Mouse (Mus musculus) gastrocnemius, adult 2 months (tissue): Measurements from ENCODE around the gene Gna15. TPM values are rescaled to one million over a fixed set of nuclear protein-coding genes. Genes with fewer than 3 reads are reported as not detected.

Experiments
- DNase-seq: peaks from one replicate; pipeline ENCODE4 v3.0.0; 2022
- H3K27ac ChIP-seq: fragments of 200-600 bp; 2 replicates; pipeline ENCODE4 v1.8.1; 2022; ENCODE audit warnings: mild to moderate bottlenecking
- H3K4me3 ChIP-seq: fragments of 200-600 bp; 2 replicates; pipeline ENCODE4 v1.8.1; 2022; ENCODE audit warnings: mild to moderate bottlenecking, moderate library complexity
- CTCF ChIP-seq: fragments of 200-600 bp; IDR thresholded peaks from 2 replicates; pipeline ENCODE4 v1.8.1; 2022; ENCODE audit warnings: antibody characterized with exemption, mild to moderate bottlenecking, moderate library complexity
- intact Hi-C: fragments of 180-260 bp; cut with DNase I; formaldehyde crosslinking; loops from one replicate; pipeline ENCODE4 v1.15.1; 2025
- total RNA-seq, 2 experiments: library from RNA; stranded (reverse); gene quantifications; 2 replicates each; pipeline ENCODE4 v1.2.3; 2021

Gna15 gene
- total RNA-seq, 2 experiments from 2014 or later = 0.26 to 0.53 TPM

DNA sequence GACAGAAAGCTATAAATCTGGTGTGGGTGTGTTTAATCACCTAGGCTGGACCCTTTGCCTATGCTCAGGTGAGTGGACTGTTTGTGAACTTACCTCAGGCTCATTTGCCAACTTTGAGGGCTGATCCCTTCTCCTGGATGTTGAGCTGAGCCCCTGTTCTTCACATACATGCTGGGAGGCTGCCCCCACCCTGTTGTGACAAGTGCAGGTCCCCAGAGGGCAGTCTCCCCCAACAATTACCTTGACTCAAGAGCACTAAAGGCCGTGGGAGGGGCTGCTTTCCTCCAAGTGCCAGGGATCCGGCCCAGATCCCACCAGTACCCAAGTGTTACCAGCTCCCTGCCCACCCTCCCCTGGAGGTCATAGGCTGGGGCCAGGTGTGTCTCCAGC lies 39.0 kb downstream of the Gna15 start:
- Histone ChIP-seq H3K4me3 (no peak overlapping the region), H3K27ac (no peak overlapping the region)
- peak; percentile 16; the same call in 1 of the 2 replicates for TF ChIP-seq CTCF
- intact Hi-C loops = no loop called here
- no peak for DNase-seq

GRCm38 (mm10) chr10:81484441-81485059 lies 39.5 kb downstream of the Gna15 start:
- TF ChIP-seq CTCF = no peak
- Histone ChIP-seq H3K4me3 (no peak overlapping the region), H3K27ac (no peak overlapping the region)
- intact Hi-C loops = no loop called here
- DNase-seq = no peak

DNA sequence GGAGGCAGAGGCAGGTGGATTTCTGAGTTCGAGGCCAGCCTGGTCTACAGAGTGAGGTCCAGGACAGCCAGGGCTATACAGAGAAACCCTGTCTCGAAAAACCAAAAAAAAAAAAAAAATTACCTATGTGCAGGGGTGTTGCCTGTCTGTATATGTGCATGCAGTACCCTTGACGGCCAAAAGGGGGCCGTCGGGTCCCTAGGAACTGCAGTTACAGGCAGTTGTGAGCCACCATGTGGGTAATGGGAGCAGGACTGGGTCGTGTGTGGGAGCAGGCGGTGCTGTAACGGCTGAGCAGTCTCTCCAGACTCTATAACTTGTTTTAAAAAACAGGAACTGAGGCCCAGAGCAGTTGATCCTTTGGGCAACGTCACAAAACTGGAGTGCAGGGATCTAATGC lies 40.0 kb downstream of the Gna15 start:
- intact Hi-C loops = no loop called here
- DNase-seq = no peak
- H3K4me3 ChIP-seq = no peak overlapping the region
- H3K27ac ChIP-seq = no peak overlapping the region
- TF ChIP-seq CTCF = peak; percentile 49

DNA sequence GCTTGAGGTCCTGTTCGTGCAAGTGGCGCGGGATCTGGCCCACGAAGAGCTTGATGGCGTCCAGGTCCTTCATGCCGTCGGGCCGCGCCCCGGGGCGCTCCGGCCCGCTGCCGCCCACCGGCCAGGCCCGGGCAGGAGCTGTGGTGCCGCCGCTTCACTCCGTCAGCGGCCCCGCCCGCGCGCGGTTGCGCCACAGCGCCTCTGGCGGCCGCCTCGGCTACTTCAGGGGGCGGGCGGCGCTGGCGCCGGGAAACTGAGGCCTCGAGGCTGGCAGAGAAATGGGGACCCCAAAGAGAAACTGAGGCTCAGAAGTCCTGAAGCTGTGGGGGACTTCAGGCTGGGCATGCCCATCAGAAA lies 41.5 kb downstream of the Gna15 start, which contains the start of gene Celf5:
Gene Celf5 (minus strand): TSS at position 177 of the 357 bp plus-strand sequence.
- peak; percentile 66 for DNase-seq
- intact Hi-C loops = no loop called here
- peak within 1 kb of the TSS; percentile 49; the same call in 1 of the 2 replicates for H3K27ac ChIP-seq
- TF ChIP-seq CTCF = peak; percentile 90
- peak within 1 kb of the TSS; percentile 78 for H3K4me3 ChIP-seq

DNA sequence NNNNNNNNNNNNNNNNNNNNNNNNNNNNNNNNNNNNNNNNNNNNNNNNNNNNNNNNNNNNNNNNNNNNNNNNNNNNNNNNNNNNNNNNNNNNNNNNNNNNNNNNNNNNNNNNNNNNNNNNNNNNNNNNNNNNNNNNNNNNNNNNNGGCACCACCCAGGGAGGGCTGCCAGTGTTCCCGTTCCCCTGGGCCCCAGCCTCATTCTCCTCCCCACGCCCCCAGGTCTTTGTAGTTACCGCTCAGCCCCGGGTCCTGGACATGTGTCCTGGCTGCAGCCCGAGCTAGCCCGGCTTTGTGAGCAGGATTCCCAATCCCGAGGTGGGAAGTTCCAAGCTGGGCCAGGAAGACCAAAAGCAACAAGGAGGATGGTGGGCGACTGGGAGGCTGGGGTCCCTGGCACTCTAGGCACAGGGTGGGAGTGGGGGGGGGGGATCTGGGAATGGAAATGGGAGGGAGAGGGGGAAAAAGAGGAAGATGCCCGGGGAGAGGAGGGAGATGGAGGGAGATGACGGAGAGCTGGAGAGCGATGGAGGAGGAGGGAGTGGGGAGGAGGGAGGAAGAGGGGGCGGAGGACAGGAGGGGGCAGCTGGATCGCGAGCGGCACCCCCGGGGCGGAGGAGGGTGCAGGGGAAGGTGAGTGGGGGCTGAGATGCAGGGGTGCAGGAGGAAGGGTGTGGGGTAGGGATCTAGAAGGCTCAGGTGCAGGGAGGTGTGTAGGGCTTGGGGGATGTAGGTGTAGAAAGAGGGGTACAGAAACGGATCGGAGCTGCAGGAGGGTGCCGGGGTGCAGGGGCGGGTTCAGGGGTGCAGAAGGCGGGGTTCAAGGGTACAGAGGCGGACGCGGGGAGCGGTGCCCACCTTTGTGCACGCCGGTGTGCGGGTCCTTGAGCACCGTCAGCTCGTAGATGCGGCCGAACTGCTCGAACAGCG lies 42.2 kb downstream of the Gna15 start:
- peak overlapping the region; percentile 78 for H3K4me3 ChIP-seq
- intact Hi-C loops = no loop called here
- no peak for TF ChIP-seq CTCF

DNA sequence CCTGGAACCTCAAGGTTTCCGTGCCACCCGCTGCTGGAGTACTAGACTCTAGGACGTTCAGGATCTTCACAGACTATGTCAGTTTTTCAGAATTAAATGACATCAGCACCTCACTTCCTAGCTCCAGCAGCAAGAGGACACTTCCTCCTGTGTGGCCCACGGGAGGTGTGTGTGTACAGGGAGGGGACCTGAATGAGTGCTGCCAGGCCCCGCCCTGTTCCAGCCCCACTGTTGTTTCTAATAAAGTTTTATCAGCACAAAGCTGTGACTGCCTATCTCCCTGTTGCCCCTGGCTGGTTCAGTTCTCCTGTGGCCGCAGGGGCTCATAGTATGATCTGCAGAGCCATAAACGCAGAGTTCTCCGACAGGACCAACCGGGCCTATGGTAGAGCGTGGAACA lies 49.6 kb downstream of the Gna15 start:
- intact Hi-C loops = no loop called here
- DNase-seq = no peak
- no peak for TF ChIP-seq CTCF
- Histone ChIP-seq H3K27ac (no peak overlapping the region), H3K4me3 (no peak overlapping the region)

More for the DNA sequence above, 42.2 kb downstream of the Gna15 start:
- no peak for DNase-seq
- peak overlapping the region; percentile 49; the same call in 1 of the 2 replicates for H3K27ac ChIP-seq

- Histone ChIP-seq H3K27ac (no peak overlapping the region), H3K4me3 (no peak overlapping the region)
- no peak for DNase-seq
- TF ChIP-seq CTCF = no peak
- intact Hi-C loops = no loop called here
Measured at GRCm38 (mm10) chr10:81473003-81473451, 51.0 kb downstream of the Gna15 start.

GRCm38 (mm10) chr10:81472403-81473002 lies 51.5 kb downstream of the Gna15 start:
- peak; percentile 8 for DNase-seq
- intact Hi-C loops = no loop called here
- no peak overlapping the region for H3K4me3 ChIP-seq

DNA sequence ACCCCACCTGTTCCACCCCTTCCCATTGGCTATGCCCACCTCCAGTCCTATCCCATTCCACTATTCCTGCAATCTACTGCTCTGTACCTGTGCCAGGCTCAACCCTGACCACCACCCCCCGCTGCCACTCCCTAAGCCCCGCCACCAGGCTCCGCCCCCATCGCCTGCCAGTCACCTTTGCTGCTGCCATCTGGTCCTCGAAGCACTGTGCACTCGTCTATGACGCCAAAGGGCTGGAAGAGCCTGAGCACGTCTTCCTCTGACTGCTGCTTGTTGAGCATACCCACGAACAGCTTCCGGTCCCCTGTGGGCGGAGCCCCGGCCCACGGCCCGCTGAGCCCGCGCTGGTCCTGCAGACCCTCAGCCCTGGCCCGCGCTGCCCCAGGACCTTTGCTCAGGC lies 53.6 kb downstream of the Gna15 start:
- no peak for TF ChIP-seq CTCF
- DNase-seq = peak; percentile 18
- intact Hi-C loops = no loop called here
- no peak overlapping the region for H3K27ac ChIP-seq
- H3K4me3 ChIP-seq = no peak overlapping the region

More at GRCm38 (mm10) chr10:81472403-81473002, 51.5 kb downstream of the Gna15 start:
- H3K27ac ChIP-seq = no peak overlapping the region
- no peak for TF ChIP-seq CTCF

DNA sequence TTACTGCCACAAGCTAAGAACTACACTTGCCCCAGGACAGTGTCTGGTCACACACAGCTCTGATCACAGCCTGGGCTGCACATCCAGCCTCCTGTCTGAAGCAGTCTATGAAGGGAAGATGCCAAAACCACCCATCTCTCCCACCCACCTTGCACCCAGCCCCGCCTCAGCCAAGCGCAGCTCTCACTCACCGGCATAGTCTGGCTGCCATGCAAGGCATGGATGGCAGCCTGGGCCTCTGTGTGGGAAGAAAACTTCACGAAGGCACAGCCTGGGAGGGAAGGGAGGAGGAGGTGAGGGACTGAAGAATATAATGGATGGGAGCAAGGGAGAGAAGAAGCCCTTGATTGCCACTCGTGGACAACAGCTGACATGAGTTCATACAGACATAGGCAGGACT lies 54.8 kb downstream of the Gna15 start:
- intact Hi-C loops = no loop called here
- no peak overlapping the region for H3K27ac ChIP-seq
- TF ChIP-seq CTCF = no peak
- H3K4me3 ChIP-seq = no peak overlapping the region
- peak; percentile 11 for DNase-seq

DNA sequence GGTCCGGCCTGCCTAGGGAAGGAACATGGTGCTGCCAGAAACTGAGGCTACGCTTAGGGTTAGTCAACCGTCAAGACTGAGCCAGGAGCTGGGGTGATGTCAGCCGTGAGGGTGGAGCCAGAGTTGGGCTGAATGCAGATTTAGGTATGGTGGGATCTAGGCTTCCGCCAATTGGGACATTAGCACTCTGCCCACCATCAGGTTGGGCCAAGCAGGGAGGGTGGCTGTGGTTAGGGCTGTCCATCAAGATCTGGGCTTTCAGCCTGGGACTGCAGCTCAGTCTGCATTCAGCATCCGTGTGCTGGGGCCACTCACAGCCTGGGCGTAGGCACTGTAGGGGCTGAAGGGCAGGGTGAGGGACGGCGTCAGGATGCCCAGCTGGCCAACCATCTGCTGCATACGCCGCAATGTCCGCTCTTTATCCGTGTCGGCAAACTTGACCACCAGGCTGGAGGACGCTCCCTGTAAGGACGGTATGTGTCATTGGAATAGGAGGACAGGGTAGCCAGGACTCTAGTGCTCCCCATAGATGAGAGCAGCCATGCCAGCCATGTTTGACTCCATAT lies 56.3 kb downstream of the Gna15 start:
- intact Hi-C loops = no loop called here
- Histone ChIP-seq H3K27ac (no peak overlapping the region), H3K4me3 (no peak overlapping the region)
- peak; percentile 13 for DNase-seq
- no peak for TF ChIP-seq CTCF

DNA sequence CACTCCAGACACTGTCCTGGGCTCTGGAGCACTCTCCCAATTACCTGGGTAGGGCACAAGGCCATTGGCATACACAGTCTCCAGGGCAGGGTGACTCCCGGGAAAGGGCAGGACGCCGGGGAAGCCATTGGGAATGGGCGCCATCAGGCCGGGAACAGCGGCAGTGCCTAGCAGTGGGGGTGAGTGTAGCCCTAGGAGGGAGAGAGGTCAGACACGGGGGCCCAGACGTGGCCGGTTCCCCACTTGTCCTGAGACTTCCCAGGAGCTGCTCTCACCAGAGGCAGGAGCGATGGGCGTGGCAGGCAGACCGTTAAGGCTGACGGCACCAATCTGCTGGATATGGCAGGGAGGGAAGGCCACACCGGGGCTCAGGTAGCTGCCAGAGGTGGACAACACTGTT lies 57.1 kb downstream of the Gna15 start:
- H3K4me3 ChIP-seq = no peak overlapping the region
- no peak for TF ChIP-seq CTCF
- intact Hi-C loops = no loop called here
- DNase-seq = peak; percentile 14
- H3K27ac ChIP-seq = no peak overlapping the region

- no peak overlapping the region for H3K27ac ChIP-seq
- H3K4me3 ChIP-seq = no peak overlapping the region
- peak; percentile 8 for DNase-seq
- intact Hi-C loops = no loop called here
- TF ChIP-seq CTCF = no peak
Measured at GRCm38 (mm10) chr10:81466066-81466465, 58.0 kb downstream of the Gna15 start.
